Mouse (Mus musculus) embryonic fibroblast, embryonic 13.5 days (primary cell): ENCODE results near the gene Cyp4f39.

Experiments
- CTCF ChIP-seq: IDR thresholded peaks from 2 replicates; pipeline ENCODE4 v1.5.1; 2011; ENCODE audit warnings: mild to moderate bottlenecking, control low read depth, low read length, moderate library complexity, borderline replicate concordance; ENCODE audit not compliant: insufficient read depth
- POLR2A ChIP-seq: IDR thresholded peaks from 2 replicates; pipeline ENCODE4 v1.6.1; 2011; ENCODE audit warnings: low read depth, mild to moderate bottlenecking, control low read depth, low read length, moderate library complexity

DNA sequence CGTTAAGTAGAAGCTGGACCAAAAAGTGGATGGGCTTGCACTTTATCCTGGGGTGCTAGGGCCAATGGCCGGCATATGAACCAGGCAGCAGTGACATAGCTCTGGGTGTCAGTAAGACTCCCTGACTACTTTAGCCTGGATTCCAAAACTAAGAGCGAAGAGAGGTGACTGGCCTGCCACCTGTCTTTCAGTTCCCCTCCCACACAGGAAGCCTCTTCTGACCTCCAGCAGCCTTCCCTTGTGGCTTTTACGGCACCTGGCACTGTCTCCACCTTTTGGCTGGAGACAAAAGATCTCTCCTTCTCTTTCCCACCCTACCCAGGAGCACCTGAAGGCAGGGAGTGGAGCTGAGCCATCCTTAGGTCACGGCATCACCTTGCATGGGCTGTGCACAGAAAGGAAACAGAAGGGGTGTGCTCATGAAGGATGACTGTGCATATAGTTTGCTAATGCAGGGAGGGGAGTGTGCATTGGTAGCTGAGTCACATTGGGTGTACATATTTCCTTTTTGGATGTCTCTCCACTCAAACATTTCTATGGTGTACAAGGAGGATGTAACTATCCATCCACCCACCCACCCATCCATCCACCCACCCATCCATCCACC is 22.5 kb downstream of the Cyp4f39 start:
- TF ChIP-seq POLR2A = no peak
- no peak for TF ChIP-seq CTCF
